Mouse (Mus musculus) G1E-ER4 (cell line): ENCODE data around the gene Oprm1. TPM values are rescaled to one million over a fixed set of nuclear protein-coding genes. Genes with fewer than 3 reads are reported as not detected.

Experiments
- GATA1 ChIP-seq: IDR thresholded peaks from one replicate; pipeline ENCODE4 v1.8.0; 2012; ENCODE audit warnings: low read length, inconsistent platforms
- polyA plus RNA-seq: library from polyadenylated mRNA; stranded (reverse); fragments of >175 nt; gene quantifications from 2 replicates; pipeline ENCODE4 v1.2.3, GENCODE M21; 2012

Gene Oprm1
- polyA plus RNA-seq, 1 experiment: not detected

GRCm38 (mm10) chr10:7047288-7047918 lies 289.1 kb downstream of the Oprm1 start:
- no peak for TF ChIP-seq GATA1

GRCm38 (mm10) chr10:7047919-7048291 lies 289.6 kb downstream of the Oprm1 start:
- no peak for TF ChIP-seq GATA1

GRCm38 (mm10) chr10:7049901-7050300 lies 291.6 kb downstream of the Oprm1 start:
- TF ChIP-seq GATA1: no peak

DNA sequence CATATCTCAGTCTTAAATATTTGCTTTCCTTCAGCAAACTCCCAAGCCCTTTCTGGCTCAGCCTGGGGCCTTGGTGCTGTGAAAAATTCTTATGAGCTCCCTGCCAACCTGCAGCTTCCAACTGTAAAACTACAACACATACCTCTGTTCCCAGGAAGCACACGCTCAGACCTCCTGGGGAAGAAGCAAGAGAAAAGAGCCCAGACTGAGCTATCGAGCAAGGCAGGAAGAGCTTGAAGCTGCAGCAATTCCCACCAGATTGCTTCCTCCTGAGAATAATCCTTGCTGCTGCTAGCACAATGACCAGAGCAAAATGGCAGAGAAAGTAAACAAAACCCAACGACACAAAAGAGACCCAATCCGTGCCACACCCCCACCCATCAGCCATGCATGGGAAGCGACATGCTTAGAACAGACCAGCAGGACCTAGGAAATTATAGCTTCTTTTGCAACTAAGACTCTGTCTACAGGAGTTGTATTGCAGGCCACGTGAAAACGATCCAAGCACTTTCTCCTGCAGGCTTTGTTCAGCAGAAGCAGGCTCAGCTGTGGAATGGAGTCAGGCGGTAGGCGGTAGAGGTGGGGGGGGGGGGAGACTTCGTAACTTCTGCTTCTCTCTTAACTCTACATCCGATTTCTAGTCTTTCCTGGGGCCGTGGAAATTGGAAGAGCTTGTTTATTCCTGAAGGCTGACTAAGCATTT lies 294.2 kb downstream of the Oprm1 start, which contains the start of gene Ipcef1:
Gene Ipcef1 (minus strand): TSS at position 164 of the 703 bp plus-strand sequence.
- no peak for TF ChIP-seq GATA1

- TF ChIP-seq GATA1: no peak
Observed at GRCm38 (mm10) chr10:7054560-7055205, 296.4 kb downstream of the Oprm1 start.

- TF ChIP-seq GATA1: no peak
Observed at GRCm38 (mm10) chr10:7057546-7057945, 299.2 kb downstream of the Oprm1 start.

DNA sequence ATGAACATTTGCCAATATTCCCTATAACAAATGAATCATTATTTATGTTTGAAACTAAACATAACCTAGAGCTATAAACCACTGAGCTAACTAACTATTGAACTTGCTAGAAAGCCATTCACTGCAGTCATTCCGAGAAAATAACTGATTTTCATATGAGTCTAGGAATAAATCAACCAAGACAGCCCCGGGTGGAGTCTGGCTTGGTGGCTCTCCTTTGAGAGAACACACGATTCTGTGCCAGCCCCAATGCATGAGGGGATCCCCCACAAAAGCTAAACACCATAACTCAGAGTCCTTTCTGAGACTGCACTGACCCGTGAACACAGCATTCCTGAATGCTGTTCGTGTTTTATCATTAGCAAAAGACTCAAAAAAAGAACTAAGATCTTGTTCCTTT lies 302.0 kb downstream of the Oprm1 start:
- TF ChIP-seq GATA1: no peak

- no peak for TF ChIP-seq GATA1
Observed at GRCm38 (mm10) chr10:7062993-7063392, 304.7 kb downstream of the Oprm1 start.

DNA sequence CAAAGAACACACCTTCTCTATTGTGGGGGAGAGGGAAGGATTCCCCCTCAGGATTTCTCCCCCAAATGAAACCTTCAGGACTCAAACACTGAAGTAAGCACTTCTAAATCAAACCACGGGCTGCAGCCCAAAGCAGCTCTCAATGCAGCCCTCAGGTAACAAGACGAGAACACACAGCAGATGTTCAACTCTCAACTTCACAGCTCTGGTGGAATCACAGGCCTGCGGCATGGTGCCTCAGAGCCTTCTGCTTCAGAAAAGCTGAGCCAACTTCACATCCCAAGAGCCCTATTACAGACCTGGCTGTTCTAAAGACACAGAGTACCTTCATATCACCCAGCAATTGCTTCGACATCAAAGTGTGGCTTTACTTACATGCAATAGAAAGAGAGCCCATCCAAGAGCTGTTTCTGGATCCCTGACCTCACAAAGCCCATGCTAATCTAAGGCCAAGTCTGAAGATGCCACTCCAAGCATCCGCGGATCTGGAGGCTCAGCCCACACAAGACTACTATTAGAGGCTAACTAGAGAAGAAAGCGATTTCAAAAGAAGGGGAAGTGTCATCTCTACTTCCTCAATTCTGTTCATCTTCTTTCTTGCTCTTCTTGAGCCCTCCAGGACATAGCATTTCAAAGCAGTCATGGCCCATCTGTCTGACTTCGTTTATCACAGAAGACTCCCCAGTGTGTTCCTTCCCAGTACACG lies 305.6 kb downstream of the Oprm1 start:
- no peak for TF ChIP-seq GATA1

GRCm38 (mm10) chr10:7068608-7069007 lies 310.3 kb downstream of the Oprm1 start:
- no peak for TF ChIP-seq GATA1

- TF ChIP-seq GATA1: no peak
Observed at GRCm38 (mm10) chr10:7069090-7069489, 310.8 kb downstream of the Oprm1 start.

- TF ChIP-seq GATA1: no peak
Observed at GRCm38 (mm10) chr10:7070100-7070835, 312.0 kb downstream of the Oprm1 start.

- TF ChIP-seq GATA1: no peak
Observed at GRCm38 (mm10) chr10:7070924-7071323, 312.6 kb downstream of the Oprm1 start.

- no peak for TF ChIP-seq GATA1
Observed at GRCm38 (mm10) chr10:7074231-7074630, 315.9 kb downstream of the Oprm1 start.

GRCm38 (mm10) chr10:7075661-7076060 lies 317.4 kb downstream of the Oprm1 start:
- TF ChIP-seq GATA1: no peak
